Mouse (Mus musculus) heart, embryonic 16.5 days (tissue): ENCODE measurements around the gene Zfp367. TPM values are rescaled to one million over a fixed set of nuclear protein-coding genes. Genes with fewer than 3 reads are reported as not detected.

ENCODE experiments used
- ATAC-seq: fragments of 200-750 bp; cut with Nextera tagmentation; replicated peaks from 2 replicates; pipeline ENCODE4 v1.8.0; 2017; ENCODE audit warnings: moderate number of reproducible peaks; ENCODE audit not compliant: insufficient read depth, low FRiP score; ENCODE audit errors: extremely low read depth
- H3K27ac ChIP-seq: fragments of 300-500 bp; sonication (generic); 2 replicates; pipeline ENCODE4 v1.5.1; 2014; ENCODE audit warnings: mild to moderate bottlenecking, low read length, control low read depth, moderate library complexity
- H3K27me3 ChIP-seq: fragments of 300-500 bp; sonication (generic); 2 replicates; pipeline ENCODE4 v1.6.1; 2014; ENCODE audit warnings: low read length, mixed read lengths; ENCODE audit not compliant: control insufficient read depth, insufficient read depth
- H3K36me3 ChIP-seq: fragments of 300-500 bp; sonication (generic); 2 replicates; pipeline ENCODE4 v1.6.1; 2014; ENCODE audit not compliant: control insufficient read depth, insufficient read depth
- H3K4me1 ChIP-seq: fragments of 300-500 bp; sonication (generic); 2 replicates; pipeline ENCODE4 v1.6.1; 2014; ENCODE audit warnings: low read length, mixed read lengths; ENCODE audit not compliant: control insufficient read depth, insufficient read depth
- H3K4me2 ChIP-seq: fragments of 300-500 bp; sonication (generic); 2 replicates; pipeline ENCODE4 v1.6.1; 2014; ENCODE audit warnings: low read depth, mild to moderate bottlenecking, control low read depth, low read length
- H3K4me3 ChIP-seq: fragments of 300-500 bp; sonication (generic); 2 replicates; pipeline ENCODE4 v1.5.1; 2014; ENCODE audit warnings: mild to moderate bottlenecking, control low read depth, low read length
- H3K9ac ChIP-seq: fragments of 300-500 bp; sonication (generic); 2 replicates; pipeline ENCODE4 v1.6.1; 2014; ENCODE audit warnings: low read length, control low read depth
- H3K9me3 ChIP-seq: fragments of 300-500 bp; sonication (generic); replicated peaks from 2 replicates; pipeline ENCODE4 v1.6.1; 2016; ENCODE audit warnings: low read length; ENCODE audit not compliant: control insufficient read depth
- WGBS: fragments of 180-500 bp; shearing (Covaris S2); extraction: QIAGEN DNeasy Blood & Tissue Kit; methylation state at CpG from one replicate; pipeline ENCODE4 v1.1.7; 2014; 5-methylcytosine and 5-hydroxymethylcytosine counted together
- polyA plus RNA-seq: library from polyadenylated mRNA; unstranded; fragments of >200 nt; fragmentation: Nextera tagmentation; extraction: Ambion mirVana; gene quantifications from 2 replicates; pipeline ENCODE4 v1.2.1, GENCODE M21; 2015

Zfp367 gene
- polyA plus RNA-seq, 1 experiment from 2014 or later = 29.6 TPM

GRCm38 (mm10) chr13:64161916-64162611, 9.1 kb upstream of the Zfp367 start:
- Histone ChIP-seq H3K9ac (peak overlapping the region; percentile 86), H3K4me1 (peaks cover 19% of the 10 kb centered on the region), H3K27me3 (no peaks in the 10 kb centered on the region), H3K36me3 (peaks cover 4% of the 10 kb centered on the region), H3K4me3 (peak overlapping the region; percentile 79), H3K27ac (peak overlapping the region; percentile 89), H3K4me2 (peak overlapping the region; percentile 96), H3K9me3 (no peaks in the 10 kb centered on the region; the same call in 1 of the 2 replicates)
- under 1% methylated on average over 63 of the region's 71 CpGs for WGBS
- ATAC-seq = peak; percentile 56

GRCm38 (mm10) chr13:64161548-64161915, 8.5 kb upstream of the Zfp367 start, which contains the start of gene Habp4:
Habp4 (plus strand) TSS chr13:64161824.
- Histone ChIP-seq H3K27ac (peak within 1 kb of the TSS; percentile 89), H3K27me3 (no peaks in the 10 kb centered on the region), H3K4me2 (peak within 1 kb of the TSS; percentile 96), H3K4me3 (peak within 1 kb of the TSS; percentile 79), H3K9me3 (no peaks in the 10 kb centered on the region; the same call in 1 of the 2 replicates), H3K4me1 (peaks cover 19% of the 10 kb centered on the region), H3K9ac (peak within 1 kb of the TSS; percentile 86), H3K36me3 (peaks cover 4% of the 10 kb centered on the region)
- peak; percentile 100 for ATAC-seq
- 1% methylated on average over 19 of the region's 31 CpGs for WGBS

- ATAC-seq = no peak
- H3K9ac ChIP-seq = no peak overlapping the region
- H3K27ac ChIP-seq = no peak overlapping the region
- peaks cover 14% of the 10 kb centered on the region for H3K4me1 ChIP-seq
- H3K36me3 ChIP-seq = no peaks in the 10 kb centered on the region
- H3K4me2 ChIP-seq = no peak overlapping the region
- H3K9me3 ChIP-seq = no peaks in the 10 kb centered on the region
- no peaks in the 10 kb centered on the region for H3K27me3 ChIP-seq
- no peak overlapping the region for H3K4me3 ChIP-seq
Observed at GRCm38 (mm10) chr13:64156966-64157365, 4.0 kb upstream of the Zfp367 start.

DNA sequence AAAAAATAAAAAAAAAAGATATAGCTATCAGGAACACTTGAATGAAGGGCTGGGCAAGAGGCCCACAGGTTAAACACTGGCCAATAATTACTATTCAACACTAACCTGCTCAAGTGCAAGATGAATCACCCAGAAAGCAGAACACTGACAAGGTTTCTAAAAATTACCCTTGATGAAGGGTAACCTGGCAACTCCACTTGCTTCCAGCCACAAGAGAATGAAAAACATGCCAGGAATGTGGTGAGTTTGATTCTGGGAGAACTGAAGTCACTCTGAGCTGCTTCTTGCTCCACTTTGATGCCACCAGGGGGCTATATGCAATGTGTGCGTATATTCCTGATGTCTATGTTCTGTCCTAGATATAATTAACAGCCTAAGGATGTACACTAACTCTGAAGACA, 2.2 kb upstream of the Zfp367 start:
- Histone ChIP-seq H3K4me2 (peak overlapping the region; percentile 57), H3K4me1 (peaks cover 22% of the 10 kb centered on the region)

DNA sequence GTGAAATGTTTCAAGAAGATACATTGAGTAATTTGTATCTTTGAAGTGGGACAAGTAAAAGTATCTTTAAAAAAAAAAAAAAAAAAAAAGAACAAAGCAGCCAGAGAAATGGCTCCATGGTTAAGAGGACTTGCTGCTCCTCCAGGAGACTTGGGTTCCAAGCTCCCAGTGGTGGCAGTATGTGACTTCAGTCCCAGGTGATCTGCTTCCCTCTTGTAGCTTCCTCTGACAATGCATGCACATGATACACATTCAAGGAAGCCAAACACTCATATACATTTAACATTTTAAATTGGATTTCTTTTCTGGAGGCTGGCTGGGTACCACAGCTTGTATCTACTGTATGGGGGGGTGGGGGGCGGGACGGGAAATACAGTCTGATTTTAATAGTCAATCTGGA, 1.6 kb upstream of the Zfp367 start:
- no peak for ATAC-seq
- no peaks in the 10 kb centered on the region for H3K9me3 ChIP-seq
- peak overlapping the region; percentile 15; the same call in 1 of the 2 replicates for H3K9ac ChIP-seq
- peak overlapping the region; percentile 86 for H3K27ac ChIP-seq
- WGBS = 35% methylated on average over 2 of the region's 2 CpGs
- peak overlapping the region; percentile 21; the same call in 1 of the 2 replicates for H3K4me3 ChIP-seq
- no peaks in the 10 kb centered on the region for H3K36me3 ChIP-seq
- H3K27me3 ChIP-seq = no peaks in the 10 kb centered on the region
- peaks cover 27% of the 10 kb centered on the region for H3K4me1 ChIP-seq
- H3K4me2 ChIP-seq = peak overlapping the region; percentile 57

More for the DNA sequence above, 2.2 kb upstream of the Zfp367 start:
- H3K9me3 ChIP-seq = no peaks in the 10 kb centered on the region
- 0 out of 2 replicates have a peak overlapping the region, but pooled peaks have one; percentile 18 for H3K4me3 ChIP-seq
- 11% methylated on average over 1 of the region's 1 CpGs for WGBS
- no peak overlapping the region; the same call in 1 of the 2 replicates for H3K9ac ChIP-seq
- 0 out of 2 replicates have a peak, but pooled peaks have one; percentile 1 for ATAC-seq
- no peaks in the 10 kb centered on the region for H3K27me3 ChIP-seq
- peak overlapping the region; percentile 86 for H3K27ac ChIP-seq
- no peaks in the 10 kb centered on the region for H3K36me3 ChIP-seq

DNA sequence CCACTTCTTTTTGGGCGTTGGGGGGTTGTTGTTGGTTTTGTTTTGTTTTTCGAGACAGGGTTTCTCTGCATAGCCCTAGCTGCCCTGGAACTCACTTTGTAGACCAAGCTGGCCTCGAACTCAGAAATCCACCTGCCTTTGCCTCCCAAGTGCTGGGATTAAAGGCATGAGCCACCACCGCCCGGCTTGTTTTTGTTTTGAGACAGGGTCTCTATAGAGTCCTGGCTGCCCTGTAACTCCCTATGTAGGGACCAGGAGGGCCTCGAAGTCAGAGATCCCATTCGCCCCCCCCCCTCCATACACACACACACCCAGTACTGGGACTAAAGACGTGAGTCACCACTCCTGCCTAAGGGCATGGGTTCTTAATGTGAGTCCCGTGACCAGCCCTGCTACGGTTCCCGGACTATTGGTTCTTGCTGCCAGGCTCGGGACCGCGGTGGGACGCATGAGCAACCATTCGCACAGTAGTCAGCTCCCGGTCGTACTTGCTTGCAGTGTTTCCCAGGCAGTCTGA, 807 bp upstream of the Zfp367 start:
- ATAC-seq = peak; percentile 9
- 2% methylated on average over 18 of the region's 18 CpGs for WGBS
- H3K4me3 ChIP-seq = peak overlapping the region; percentile 83

DNA sequence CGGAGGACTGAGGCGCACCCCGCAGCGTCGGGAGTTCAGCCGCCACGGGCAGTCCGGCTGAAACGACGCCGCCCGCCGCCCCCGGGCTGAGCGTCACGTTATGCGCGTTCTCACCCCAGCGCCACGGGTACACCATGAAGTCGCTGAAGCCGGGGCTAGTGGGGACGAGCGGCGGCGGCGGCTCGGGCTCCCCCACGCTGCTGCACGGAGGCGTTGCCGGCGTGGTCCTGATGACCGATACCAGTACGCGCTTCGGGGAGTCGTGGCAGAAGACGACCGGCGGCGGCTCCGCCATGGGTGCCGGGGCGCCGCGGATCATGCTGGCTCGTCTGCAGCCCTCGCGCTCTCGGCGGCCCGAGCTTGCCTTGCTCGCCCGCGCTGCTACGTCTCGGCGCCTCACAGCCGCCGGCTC, 325 bp downstream of the Zfp367 start:
- H3K9ac ChIP-seq = peak overlapping the region; percentile 87
- peak overlapping the region; percentile 83 for H3K4me3 ChIP-seq
- H3K4me2 ChIP-seq = peak overlapping the region; percentile 93
- H3K36me3 ChIP-seq = no peaks in the 10 kb centered on the region
- peaks cover 28% of the 10 kb centered on the region for H3K4me1 ChIP-seq
- no peaks in the 10 kb centered on the region for H3K27me3 ChIP-seq
- ATAC-seq = no peak
- peak overlapping the region; percentile 94 for H3K27ac ChIP-seq
- WGBS = under 1% methylated on average over 56 of the region's 61 CpGs
- no peaks in the 10 kb centered on the region for H3K9me3 ChIP-seq

More for the DNA sequence above, 807 bp upstream of the Zfp367 start:
- H3K4me2 ChIP-seq = peak overlapping the region; percentile 93
- peak overlapping the region; percentile 87 for H3K27ac ChIP-seq
- peaks cover 28% of the 10 kb centered on the region for H3K4me1 ChIP-seq
- H3K36me3 ChIP-seq = no peaks in the 10 kb centered on the region
- no peaks in the 10 kb centered on the region for H3K27me3 ChIP-seq
- peak overlapping the region; percentile 68 for H3K9ac ChIP-seq
- no peaks in the 10 kb centered on the region for H3K9me3 ChIP-seq

DNA sequence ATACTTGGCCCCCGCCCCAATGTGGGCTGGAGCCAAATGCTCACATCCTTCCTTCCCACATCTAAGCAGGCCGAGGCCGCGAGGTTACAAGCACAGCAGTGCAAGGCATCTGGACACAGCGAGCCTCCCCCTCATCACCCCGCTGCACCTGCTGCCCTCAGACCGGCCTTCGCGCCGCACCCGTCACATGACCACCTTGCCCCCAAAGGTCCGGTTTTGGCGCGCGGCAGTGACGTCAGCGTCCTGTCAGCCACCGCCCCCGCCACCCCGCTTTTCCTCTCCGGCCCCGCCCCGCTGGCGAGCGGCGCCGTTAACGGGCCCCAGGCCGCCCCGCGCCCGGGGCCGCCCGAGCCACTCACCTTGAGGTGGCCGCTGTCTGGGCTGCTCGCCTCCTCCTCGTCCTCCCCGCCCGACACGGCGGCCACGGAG, 747 bp downstream of the Zfp367 start:
- Histone ChIP-seq H3K4me1 (peaks cover 28% of the 10 kb centered on the region), H3K4me2 (peak overlapping the region; percentile 93), H3K9ac (peak overlapping the region; percentile 87), H3K27me3 (no peaks in the 10 kb centered on the region), H3K9me3 (no peaks in the 10 kb centered on the region), H3K36me3 (no peaks in the 10 kb centered on the region), H3K4me3 (peak overlapping the region; percentile 83), H3K27ac (peak overlapping the region; percentile 94)
- peak; percentile 2; the same call in 1 of the 2 replicates for ATAC-seq
- WGBS = under 1% methylated on average over 42 of the region's 42 CpGs

- H3K9me3 ChIP-seq = no peaks in the 10 kb centered on the region
- no peaks in the 10 kb centered on the region for H3K36me3 ChIP-seq
- no peak overlapping the region for H3K27ac ChIP-seq
- H3K27me3 ChIP-seq = no peaks in the 10 kb centered on the region
- WGBS = 34% methylated on average over 5 of the region's 5 CpGs
- H3K4me3 ChIP-seq = peak overlapping the region; percentile 30
- H3K9ac ChIP-seq = no peak overlapping the region; the same call in 1 of the 2 replicates
- H3K4me1 ChIP-seq = peaks cover 28% of the 10 kb centered on the region
- no peak for ATAC-seq
- H3K4me2 ChIP-seq = peak overlapping the region; percentile 93
Observed at GRCm38 (mm10) chr13:64150121-64150520, 2.9 kb downstream of the Zfp367 start.
